Mouse (Mus musculus): ENCODE results near the gene Kcne1. TPM values are rescaled to one million over a fixed set of nuclear protein-coding genes. Genes with fewer than 3 reads are reported as not detected.

The Kcne1 gene
- 0.34 and 0.35 TPM in 2 replicates for polyA plus RNA-seq (2014; fragmentation: Nextera tagmentation; extraction: Ambion mirVana)

DNA sequence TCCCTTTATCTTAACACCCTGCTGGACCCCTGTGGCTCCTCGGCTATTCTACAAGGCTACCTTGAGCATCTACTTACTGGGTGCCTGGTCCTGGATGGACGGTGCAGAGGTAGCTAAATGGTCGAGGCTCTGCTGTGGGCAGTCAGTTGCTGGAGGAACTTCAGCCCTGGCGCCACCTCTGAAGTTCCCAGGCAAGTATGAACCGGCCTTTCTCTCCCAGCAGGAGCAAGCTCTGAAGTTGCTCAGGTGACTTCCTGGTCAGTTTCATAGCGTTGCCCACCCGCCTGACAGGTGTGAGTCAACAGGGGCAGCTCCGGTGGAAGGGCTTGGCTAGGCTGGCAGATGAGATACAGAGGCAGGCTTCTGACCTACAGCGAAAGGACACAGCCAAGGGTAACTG lies at the start of gene Kcne1:
Gene Kcne1 (minus strand): TSS at position 240 of the 400 bp plus-strand sequence.
- DNase-seq (ENCODE audit: low spot score) (no peak), ATAC-seq (replicated peaks; ENCODE audit: insufficient number of reproducible peaks, low FRiP score, low TSS enrichment, low read depth) (0 out of 2 replicates have a peak, but pooled peaks have one; percentile 6)
- 53% methylated on average over 9 of the region's 9 CpGs for WGBS
- Histone ChIP-seq H3K9me3 (replicated peaks; ENCODE audit: control insufficient read depth, low read length) (no peaks in the 10 kb centered on the region), H3K36me3 (replicated peaks; ENCODE audit: control insufficient read depth, insufficient read depth, low read depth, low read length) (no peaks in the 10 kb centered on the region), H3K27ac (replicated peaks; ENCODE audit: low read depth, low read length) (no peak within 1 kb of the TSS), H3K9ac (replicated peaks; ENCODE audit: low read length) (no peak within 1 kb of the TSS), H3K4me1 (ENCODE audit: control insufficient read depth, insufficient read depth, low read length) (no peaks in the 10 kb centered on the region), H3K4me3 (ENCODE audit: low read depth, low read length) (no peak within 1 kb of the TSS), H3K4me2 (ENCODE audit: low read depth, low read length) (no peak within 1 kb of the TSS), H3K27me3 (ENCODE audit: control insufficient read depth, insufficient read depth, low read length) (no peaks in the 10 kb centered on the region)

DNA sequence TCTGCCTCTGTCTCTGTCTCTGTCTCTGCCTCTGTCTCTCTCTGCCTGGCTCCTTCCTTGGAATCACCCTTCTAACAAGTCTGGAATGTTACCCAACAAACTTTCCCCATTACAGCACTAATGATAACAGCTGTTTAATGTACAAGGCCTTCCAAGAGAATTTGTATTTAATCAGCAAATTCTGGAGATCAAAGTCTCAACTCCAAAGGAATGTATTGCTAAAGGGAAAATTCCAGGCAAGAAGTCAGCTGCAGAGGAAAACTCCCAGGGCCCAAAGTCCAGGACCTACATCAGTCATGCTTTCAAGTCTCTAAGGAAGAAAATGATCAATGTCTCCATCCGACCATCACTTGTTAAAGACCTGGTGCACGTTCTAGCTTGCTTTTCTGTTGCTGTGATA lies 48.6 kb upstream of the Kcne1 start:
- no peaks in the 10 kb centered on the region for H3K9me3 ChIP-seq (replicated peaks; ENCODE audit: control insufficient read depth, low read length)
- no peak overlapping the region for H3K27ac ChIP-seq (replicated peaks; ENCODE audit: low read depth, low read length)
- H3K4me3 ChIP-seq (ENCODE audit: low read depth, low read length) = no peak overlapping the region
- ATAC-seq (replicated peaks; ENCODE audit: insufficient number of reproducible peaks, low FRiP score, low TSS enrichment, low read depth) = no peak
- no peaks in the 10 kb centered on the region for H3K4me1 ChIP-seq (ENCODE audit: control insufficient read depth, insufficient read depth, low read length)
- no peaks in the 10 kb centered on the region for H3K36me3 ChIP-seq (replicated peaks; ENCODE audit: control insufficient read depth, insufficient read depth, low read depth, low read length)
- no peak overlapping the region for H3K4me2 ChIP-seq (ENCODE audit: low read depth, low read length)
- DNase-seq (ENCODE audit: low spot score) = no peak
- H3K9ac ChIP-seq (replicated peaks; ENCODE audit: low read length) = no peak overlapping the region
- H3K27me3 ChIP-seq (ENCODE audit: control insufficient read depth, insufficient read depth, low read length) = no peaks in the 10 kb centered on the region
- WGBS = 76% methylated on average over 2 of the region's 2 CpGs

DNA sequence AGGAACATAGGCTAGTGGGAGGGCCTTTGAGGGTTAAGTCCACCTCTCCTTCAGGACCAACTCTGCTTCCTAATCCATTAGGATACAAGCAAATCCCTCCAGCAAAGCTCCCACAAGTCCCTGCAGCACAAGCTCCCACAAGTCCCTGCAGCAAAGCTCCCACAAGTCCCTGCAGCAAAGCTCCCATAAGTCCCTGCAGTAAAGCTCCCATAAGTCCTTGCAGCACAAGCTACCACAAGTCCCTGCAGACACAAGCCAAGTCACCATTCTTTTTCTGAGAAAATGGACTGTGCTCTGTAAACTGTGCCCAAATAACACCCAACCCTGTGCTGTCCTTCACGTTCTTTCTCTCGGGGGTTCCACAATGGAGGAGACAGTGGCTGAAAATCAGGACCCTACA lies 44.9 kb upstream of the Kcne1 start:
- WGBS = 87% methylated on average over 2 of the region's 2 CpGs
- DNase-seq (ENCODE audit: low spot score) = no peak
- H3K27ac ChIP-seq (replicated peaks; ENCODE audit: low read depth, low read length) = no peak overlapping the region
- H3K27me3 ChIP-seq (ENCODE audit: control insufficient read depth, insufficient read depth, low read length) = no peaks in the 10 kb centered on the region
- H3K9me3 ChIP-seq (replicated peaks; ENCODE audit: control insufficient read depth, low read length) = no peaks in the 10 kb centered on the region
- H3K4me3 ChIP-seq (ENCODE audit: low read depth, low read length) = no peak overlapping the region
- H3K9ac ChIP-seq (replicated peaks; ENCODE audit: low read length) = no peak overlapping the region
- no peak overlapping the region for H3K4me2 ChIP-seq (ENCODE audit: low read depth, low read length)
- H3K36me3 ChIP-seq (replicated peaks; ENCODE audit: control insufficient read depth, insufficient read depth, low read depth, low read length) = no peaks in the 10 kb centered on the region
- H3K4me1 ChIP-seq (ENCODE audit: control insufficient read depth, insufficient read depth, low read length) = peaks cover 6% of the 10 kb centered on the region
- no peak for ATAC-seq (replicated peaks; ENCODE audit: insufficient number of reproducible peaks, low FRiP score, low TSS enrichment, low read depth)

DNA sequence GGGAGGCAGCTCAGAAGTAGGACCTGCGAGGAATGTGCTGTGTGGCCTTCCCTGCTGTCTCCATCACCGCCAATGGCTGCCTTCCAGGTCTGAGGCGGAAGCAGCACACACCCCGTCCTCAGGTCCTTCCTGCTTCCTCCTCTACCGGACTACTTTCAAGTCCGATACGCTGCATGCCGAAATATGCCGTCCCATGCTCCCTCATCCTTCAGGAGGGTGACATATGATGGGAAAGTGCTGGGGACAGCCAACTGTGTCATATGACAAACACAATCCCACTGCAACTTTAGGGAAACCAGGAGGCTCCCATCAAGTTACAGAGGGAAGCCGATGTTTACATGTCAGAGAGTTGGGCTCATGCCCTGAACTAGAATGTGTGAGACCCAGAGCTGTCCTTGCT lies 43.8 kb upstream of the Kcne1 start:
- no peak for ATAC-seq (replicated peaks; ENCODE audit: insufficient number of reproducible peaks, low FRiP score, low TSS enrichment, low read depth)
- no peak for DNase-seq (ENCODE audit: low spot score)
- Histone ChIP-seq H3K36me3 (replicated peaks; ENCODE audit: control insufficient read depth, insufficient read depth, low read depth, low read length) (no peaks in the 10 kb centered on the region), H3K27ac (replicated peaks; ENCODE audit: low read depth, low read length) (no peak overlapping the region), H3K4me1 (ENCODE audit: control insufficient read depth, insufficient read depth, low read length) (peaks cover 10% of the 10 kb centered on the region), H3K9me3 (replicated peaks; ENCODE audit: control insufficient read depth, low read length) (no peaks in the 10 kb centered on the region), H3K4me2 (ENCODE audit: low read depth, low read length) (no peak overlapping the region), H3K27me3 (ENCODE audit: control insufficient read depth, insufficient read depth, low read length) (no peaks in the 10 kb centered on the region), H3K9ac (replicated peaks; ENCODE audit: low read length) (no peak overlapping the region), H3K4me3 (ENCODE audit: low read depth, low read length) (no peak overlapping the region)
- 78% methylated on average over 10 of the region's 10 CpGs for whole genome bisulfite sequencing

DNA sequence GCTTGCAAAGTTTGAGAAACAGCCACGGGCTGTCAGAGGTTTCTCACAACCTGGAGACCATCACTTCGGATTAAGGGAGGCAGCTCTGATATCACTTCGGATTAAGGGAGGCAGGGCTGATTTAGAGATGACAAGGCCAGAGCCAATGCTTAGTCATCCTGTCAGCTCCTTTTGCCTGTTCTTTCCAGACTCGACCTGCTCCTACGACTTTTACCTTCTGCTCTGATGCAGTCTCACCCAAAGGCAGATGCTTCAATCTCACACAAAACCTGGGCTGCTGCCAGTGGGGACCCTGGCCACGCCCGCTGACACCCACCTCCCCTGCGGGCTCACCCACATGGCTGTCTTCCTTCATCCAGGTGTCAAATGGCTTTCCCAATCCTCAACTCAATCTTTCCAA lies 42.9 kb upstream of the Kcne1 start:
- H3K4me3 ChIP-seq (ENCODE audit: low read depth, low read length) = no peak overlapping the region
- H3K9me3 ChIP-seq (replicated peaks; ENCODE audit: control insufficient read depth, low read length) = no peaks in the 10 kb centered on the region
- no peak for ATAC-seq (replicated peaks; ENCODE audit: insufficient number of reproducible peaks, low FRiP score, low TSS enrichment, low read depth)
- no peak overlapping the region for H3K4me2 ChIP-seq (ENCODE audit: low read depth, low read length)
- H3K27me3 ChIP-seq (ENCODE audit: control insufficient read depth, insufficient read depth, low read length) = no peaks in the 10 kb centered on the region
- peaks cover 10% of the 10 kb centered on the region for H3K4me1 ChIP-seq (ENCODE audit: control insufficient read depth, insufficient read depth, low read length)
- no peak overlapping the region for H3K27ac ChIP-seq (replicated peaks; ENCODE audit: low read depth, low read length)
- no peaks in the 10 kb centered on the region for H3K36me3 ChIP-seq (replicated peaks; ENCODE audit: control insufficient read depth, insufficient read depth, low read depth, low read length)
- DNase-seq (ENCODE audit: low spot score) = no peak
- 35% methylated on average over 8 of the region's 8 CpGs for WGBS
- H3K9ac ChIP-seq (replicated peaks; ENCODE audit: low read length) = no peak overlapping the region

DNA sequence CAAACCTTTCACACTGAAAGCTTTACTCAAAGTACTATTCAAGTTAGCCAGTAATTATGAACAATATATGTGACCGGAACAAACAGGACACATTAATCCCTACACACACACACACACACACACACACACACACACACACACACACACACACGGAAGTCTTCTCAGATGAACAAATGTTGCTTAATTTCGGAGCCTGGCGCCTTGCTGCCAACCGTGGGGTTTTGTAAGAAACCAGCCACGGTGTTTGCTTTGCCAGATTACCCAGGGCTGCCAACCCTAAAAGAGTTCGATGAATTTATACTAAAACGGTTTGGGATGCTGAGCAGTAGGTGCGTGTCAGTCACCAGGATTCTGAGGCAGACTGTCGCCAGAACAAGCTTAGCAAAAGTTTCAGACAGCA lies 41.9 kb upstream of the Kcne1 start:
- no peak for ATAC-seq (replicated peaks; ENCODE audit: insufficient number of reproducible peaks, low FRiP score, low TSS enrichment, low read depth)
- H3K4me1 ChIP-seq (ENCODE audit: control insufficient read depth, insufficient read depth, low read length) = peaks cover 10% of the 10 kb centered on the region

DNA sequence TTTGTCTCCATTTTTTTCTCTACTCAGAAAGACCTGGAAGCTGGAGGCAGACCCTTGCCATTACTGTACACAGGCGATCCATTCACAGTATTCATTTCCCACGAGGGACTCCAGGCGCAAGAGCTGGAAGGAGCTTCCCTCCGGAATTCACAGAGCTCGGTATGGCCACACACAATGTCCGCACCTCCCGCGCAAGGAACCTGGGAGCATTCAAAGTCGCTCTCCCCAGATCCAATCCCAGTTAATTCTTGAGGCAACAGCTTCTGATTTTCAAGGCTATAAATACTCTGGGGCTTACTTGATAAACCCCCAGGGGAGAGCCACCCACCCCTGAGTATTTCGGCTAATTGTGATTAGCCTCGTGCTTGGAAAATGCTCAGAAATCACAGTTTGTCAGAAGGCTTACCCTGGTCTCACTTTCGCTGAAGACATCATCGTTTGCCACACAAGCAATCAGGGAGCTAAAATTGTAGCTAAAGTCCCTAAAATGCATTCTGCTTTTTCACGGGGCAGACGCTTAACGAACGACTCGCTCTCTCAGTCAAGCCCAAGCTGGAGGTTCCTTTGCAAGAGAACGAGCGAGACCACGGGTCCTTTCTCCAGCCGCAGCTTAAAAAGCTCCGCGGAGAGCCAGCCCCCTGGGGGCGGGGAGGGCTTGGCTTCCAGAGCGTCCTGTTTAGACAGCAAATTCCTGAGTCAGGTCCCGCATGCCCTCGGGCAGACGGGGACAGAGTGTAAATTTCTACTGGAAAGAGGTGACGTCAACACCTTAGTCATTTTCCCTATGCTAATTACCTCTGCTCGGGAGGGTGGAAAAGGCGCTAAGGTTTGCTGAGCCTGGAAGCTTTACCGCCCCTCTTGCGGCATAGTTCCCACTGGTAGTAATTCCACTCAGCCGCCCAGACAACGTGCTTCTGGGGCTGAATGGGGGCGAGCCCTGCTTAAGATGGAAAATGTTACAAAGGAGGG lies 40.5 kb upstream of the Kcne1 start:
- Histone ChIP-seq H3K9ac (replicated peaks; ENCODE audit: low read length) (peak overlapping the region; percentile 45), H3K4me3 (ENCODE audit: low read depth, low read length) (peak overlapping the region; percentile 33), H3K4me1 (ENCODE audit: control insufficient read depth, insufficient read depth, low read length) (peaks cover 10% of the 10 kb centered on the region), H3K36me3 (replicated peaks; ENCODE audit: control insufficient read depth, insufficient read depth, low read depth, low read length) (no peaks in the 10 kb centered on the region), H3K27me3 (ENCODE audit: control insufficient read depth, insufficient read depth, low read length) (no peaks in the 10 kb centered on the region), H3K9me3 (replicated peaks; ENCODE audit: control insufficient read depth, low read length) (no peaks in the 10 kb centered on the region), H3K27ac (replicated peaks; ENCODE audit: low read depth, low read length) (0 out of 2 replicates have a peak overlapping the region, but pooled peaks have one; percentile 39), H3K4me2 (ENCODE audit: low read depth, low read length) (peak overlapping the region; percentile 62)
- DNase-seq (ENCODE audit: low spot score) (peak; percentile 93), ATAC-seq (replicated peaks; ENCODE audit: insufficient number of reproducible peaks, low FRiP score, low TSS enrichment, low read depth) (peak; percentile 63)
- under 1% methylated on average over 37 of the region's 37 CpGs for WGBS

More for the DNA sequence above, 41.9 kb upstream of the Kcne1 start:
- no peak overlapping the region for H3K27ac ChIP-seq (replicated peaks; ENCODE audit: low read depth, low read length)
- H3K4me2 ChIP-seq (ENCODE audit: low read depth, low read length) = no peak overlapping the region
- 0 out of 2 replicates have a peak overlapping the region, but pooled peaks have one; percentile 9 for H3K9ac ChIP-seq (replicated peaks; ENCODE audit: low read length)
- H3K9me3 ChIP-seq (replicated peaks; ENCODE audit: control insufficient read depth, low read length) = no peaks in the 10 kb centered on the region
- DNase-seq (ENCODE audit: low spot score) = no peak
- H3K36me3 ChIP-seq (replicated peaks; ENCODE audit: control insufficient read depth, insufficient read depth, low read depth, low read length) = no peaks in the 10 kb centered on the region
- H3K27me3 ChIP-seq (ENCODE audit: control insufficient read depth, insufficient read depth, low read length) = no peaks in the 10 kb centered on the region
- H3K4me3 ChIP-seq (ENCODE audit: low read depth, low read length) = no peak overlapping the region
- WGBS = 52% methylated on average over 10 of the region's 10 CpGs

DNA sequence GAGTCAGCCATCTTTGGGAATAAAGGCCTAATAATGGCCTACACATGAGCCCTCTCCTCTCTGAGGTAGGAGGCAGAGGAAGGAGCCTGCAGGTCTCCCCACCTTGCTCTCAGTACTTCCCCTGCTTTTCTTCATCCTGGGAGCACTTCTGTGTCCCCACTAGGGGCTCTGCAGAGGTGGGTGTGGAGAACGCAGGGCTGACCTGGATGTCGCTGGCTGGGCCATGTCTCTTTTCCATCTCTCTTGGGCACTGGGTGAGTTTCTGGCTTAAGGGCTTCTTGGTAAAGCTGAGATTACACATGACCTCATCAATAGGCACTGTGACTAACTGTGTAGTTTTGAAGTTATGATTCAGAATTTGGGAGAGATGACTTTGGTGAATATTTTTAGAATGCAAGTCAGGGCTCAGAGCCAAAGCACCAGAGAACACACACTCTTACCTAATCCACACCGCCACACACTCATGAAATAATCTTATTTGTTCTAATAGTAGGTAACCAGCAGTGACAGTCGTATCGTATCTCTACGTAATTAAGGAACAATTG lies 39.4 kb upstream of the Kcne1 start:
- WGBS = 54% methylated on average over 6 of the region's 6 CpGs
- Histone ChIP-seq H3K4me1 (ENCODE audit: control insufficient read depth, insufficient read depth, low read length) (peaks cover 10% of the 10 kb centered on the region), H3K4me3 (ENCODE audit: low read depth, low read length) (no peak overlapping the region), H3K4me2 (ENCODE audit: low read depth, low read length) (no peak overlapping the region), H3K36me3 (replicated peaks; ENCODE audit: control insufficient read depth, insufficient read depth, low read depth, low read length) (no peaks in the 10 kb centered on the region), H3K27ac (replicated peaks; ENCODE audit: low read depth, low read length) (no peak overlapping the region), H3K9ac (replicated peaks; ENCODE audit: low read length) (no peak overlapping the region), H3K9me3 (replicated peaks; ENCODE audit: control insufficient read depth, low read length) (no peaks in the 10 kb centered on the region), H3K27me3 (ENCODE audit: control insufficient read depth, insufficient read depth, low read length) (no peaks in the 10 kb centered on the region)
- DNase-seq (ENCODE audit: low spot score) (no peak), ATAC-seq (replicated peaks; ENCODE audit: insufficient number of reproducible peaks, low FRiP score, low TSS enrichment, low read depth) (no peak)
